Mouse (Mus musculus): ENCODE data around the gene Atp2b1. TPM values are rescaled to one million over a fixed set of nuclear protein-coding genes. Genes with fewer than 3 reads are reported as not detected.

Atp2b1 gene
- polyA plus RNA-seq, 1 experiment from 2014 or later, result 160 TPM

DNA sequence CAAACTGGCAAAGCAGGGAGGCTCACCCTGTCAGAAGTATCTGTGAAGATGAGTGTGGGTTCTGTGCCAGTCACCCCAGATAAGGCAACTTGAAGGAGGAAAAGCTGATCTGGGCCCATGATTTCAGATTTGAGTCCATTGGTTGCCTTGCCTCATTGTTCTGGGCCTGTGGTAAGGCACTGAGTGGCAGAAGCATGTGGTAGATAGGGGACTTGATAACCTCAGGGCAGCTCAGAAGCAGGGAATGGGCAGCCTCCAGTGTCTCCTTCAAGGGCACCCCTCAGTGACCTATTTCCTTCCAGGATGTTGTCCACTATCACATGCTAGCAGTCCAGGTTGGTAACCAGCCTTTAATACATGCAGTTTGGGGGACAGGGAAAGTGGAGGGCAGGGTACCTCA, 12.8 kb downstream of the Atp2b1 start:
- Histone ChIP-seq H3K4me2 (replicated peaks) (no peak overlapping the region), H3K4me1 (peaks cover 5% of the 10 kb centered on the region), H3K27ac (no peak overlapping the region), H3K27me3 (no peaks in the 10 kb centered on the region), H3K4me3 (no peak overlapping the region), H3K9ac (no peak overlapping the region), H3K36me3 (no peaks in the 10 kb centered on the region), H3K9me3 (replicated peaks) (no peaks in the 10 kb centered on the region)
- ATAC-seq (ENCODE audit: low FRiP score), result no peak

DNA sequence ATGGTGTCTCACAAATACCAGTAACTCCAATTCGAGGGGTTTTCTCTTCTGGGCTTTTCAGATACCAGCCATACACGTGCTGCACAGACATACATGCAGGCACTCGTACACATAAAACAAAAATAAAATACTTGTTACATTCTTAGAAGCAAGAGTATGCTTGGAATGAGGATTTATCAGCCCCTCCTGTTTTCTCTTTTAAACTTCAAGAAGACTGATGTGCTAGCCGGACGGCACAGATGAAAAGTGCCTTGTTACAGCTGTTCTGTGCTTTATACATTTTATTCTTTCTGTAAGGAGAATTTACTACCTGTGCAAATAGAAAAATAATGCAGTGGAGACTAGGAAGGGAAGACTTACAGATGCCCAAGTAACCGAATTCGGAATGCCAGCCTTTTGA, 15.2 kb downstream of the Atp2b1 start:
- Histone ChIP-seq H3K4me2 (replicated peaks) (no peak overlapping the region), H3K9ac (no peak overlapping the region), H3K4me1 (peaks cover 5% of the 10 kb centered on the region), H3K36me3 (no peaks in the 10 kb centered on the region), H3K9me3 (replicated peaks) (no peaks in the 10 kb centered on the region), H3K27ac (no peak overlapping the region), H3K27me3 (no peaks in the 10 kb centered on the region), H3K4me3 (no peak overlapping the region)
- WGBS, result 73% methylated on average over 7 of the region's 7 CpGs
- no peak for ATAC-seq (ENCODE audit: low FRiP score)

DNA sequence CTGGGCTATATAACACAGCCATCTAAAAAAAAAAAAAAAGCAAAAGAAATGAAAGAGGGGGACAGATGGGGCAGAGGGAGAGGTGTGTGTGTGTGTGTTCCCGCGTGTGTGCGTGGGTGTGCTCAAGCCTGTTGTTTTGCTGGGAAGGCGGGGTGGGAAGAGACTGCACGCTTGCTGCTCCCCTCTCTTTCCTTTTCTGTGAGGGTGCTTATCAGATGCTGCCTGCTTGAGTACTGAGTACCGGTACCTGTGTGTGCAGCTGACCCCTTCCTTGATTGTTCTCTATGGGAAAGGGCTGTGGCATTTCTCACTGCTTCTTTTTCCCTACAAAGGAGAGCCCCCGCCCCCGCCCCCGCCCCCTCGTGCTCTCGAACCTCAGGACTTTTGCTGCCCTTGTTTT, 15.9 kb downstream of the Atp2b1 start:
- 52% methylated on average over 11 of the region's 11 CpGs for WGBS
- no peak for ATAC-seq (ENCODE audit: low FRiP score)
- no peak overlapping the region; the same call in 1 of the 2 replicates for H3K4me2 ChIP-seq (replicated peaks)

DNA sequence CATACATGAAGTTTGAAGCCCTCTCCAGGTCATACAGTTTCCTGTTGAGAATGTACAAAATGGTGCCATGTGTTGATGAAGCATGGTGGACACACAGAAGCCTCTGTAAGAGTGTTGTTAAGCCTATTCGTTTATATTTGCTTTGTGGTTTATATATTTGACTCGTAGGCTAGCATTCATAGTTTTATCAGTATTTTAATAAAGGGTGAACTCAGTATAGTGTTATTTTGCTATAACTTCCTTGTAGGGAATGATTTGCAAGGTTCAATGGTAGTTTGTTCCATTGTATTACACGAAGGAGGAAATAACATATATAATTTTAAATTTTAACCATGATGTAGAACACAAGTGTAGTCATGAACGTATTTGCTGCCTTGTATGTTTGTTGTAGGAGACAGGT, 25.9 kb downstream of the Atp2b1 start:
- Histone ChIP-seq H3K36me3 (no peaks in the 10 kb centered on the region), H3K27ac (no peak overlapping the region), H3K4me2 (replicated peaks) (no peak overlapping the region), H3K9ac (no peak overlapping the region), H3K9me3 (replicated peaks) (no peaks in the 10 kb centered on the region), H3K4me3 (no peak overlapping the region), H3K4me1 (no peaks in the 10 kb centered on the region), H3K27me3 (no peaks in the 10 kb centered on the region)
- ATAC-seq (ENCODE audit: low FRiP score), result no peak
- WGBS, result 89% methylated on average over 4 of the region's 4 CpGs

More for the DNA sequence above, 15.9 kb downstream of the Atp2b1 start:
- no peak overlapping the region for H3K9ac ChIP-seq
- peaks cover 5% of the 10 kb centered on the region for H3K4me1 ChIP-seq
- no peaks in the 10 kb centered on the region for H3K36me3 ChIP-seq
- H3K27ac ChIP-seq, result no peak overlapping the region
- no peaks in the 10 kb centered on the region for H3K27me3 ChIP-seq
- H3K4me3 ChIP-seq, result no peak overlapping the region
- no peaks in the 10 kb centered on the region for H3K9me3 ChIP-seq (replicated peaks)

DNA sequence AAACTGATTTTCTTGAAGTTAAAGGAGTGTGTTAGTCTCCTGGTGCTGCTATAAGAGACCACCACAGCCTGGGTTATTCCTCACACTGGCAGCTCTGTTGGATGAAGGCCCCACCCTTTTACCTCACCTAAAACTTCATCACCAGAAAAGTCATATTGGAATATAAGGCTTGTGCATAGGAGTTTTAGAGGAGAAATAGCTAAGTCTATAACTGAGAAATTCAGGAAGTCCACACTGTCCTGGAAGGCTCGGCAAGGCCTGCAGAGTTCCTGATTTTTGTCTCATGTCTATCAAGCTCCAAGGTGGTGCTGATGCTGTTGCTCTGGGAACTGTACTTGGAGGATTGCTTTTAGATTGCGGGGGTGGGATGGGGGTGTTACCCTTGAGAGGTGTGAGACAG, 26.6 kb downstream of the Atp2b1 start:
- Histone ChIP-seq H3K9me3 (replicated peaks) (no peaks in the 10 kb centered on the region), H3K27me3 (no peaks in the 10 kb centered on the region), H3K9ac (no peak overlapping the region), H3K36me3 (no peaks in the 10 kb centered on the region), H3K4me3 (no peak overlapping the region), H3K27ac (no peak overlapping the region), H3K4me2 (replicated peaks) (no peak overlapping the region), H3K4me1 (no peaks in the 10 kb centered on the region)
- WGBS, result 94% methylated on average over 2 of the region's 2 CpGs
- ATAC-seq (ENCODE audit: low FRiP score), result no peak

DNA sequence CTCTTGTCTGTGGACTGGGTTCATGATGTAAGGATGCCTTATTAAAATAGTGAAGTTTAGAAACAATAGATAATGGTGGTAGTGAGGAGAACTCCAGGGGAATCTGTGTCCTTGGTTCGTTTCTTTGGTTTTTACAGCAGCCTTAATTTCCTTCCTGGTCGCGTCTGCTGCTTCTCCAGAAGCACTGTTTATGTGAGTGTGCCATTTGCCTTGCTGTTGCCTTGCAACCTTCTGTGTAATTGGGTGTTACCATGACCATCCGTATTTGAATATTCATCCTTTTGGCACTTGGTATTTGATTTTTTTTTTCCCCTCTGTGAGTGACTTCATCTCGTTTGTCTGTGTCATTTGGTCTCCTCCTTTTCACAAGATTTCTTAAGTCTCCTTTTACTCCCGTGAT, 27.8 kb downstream of the Atp2b1 start:
- no peaks in the 10 kb centered on the region for H3K9me3 ChIP-seq (replicated peaks)
- no peak overlapping the region for H3K9ac ChIP-seq
- no peak overlapping the region for H3K4me2 ChIP-seq (replicated peaks)
- WGBS, result 71% methylated on average over 6 of the region's 6 CpGs
- H3K4me1 ChIP-seq, result peaks cover 1% of the 10 kb centered on the region; the same call in 1 of the 2 replicates
- H3K36me3 ChIP-seq, result no peaks in the 10 kb centered on the region
- no peak for ATAC-seq (ENCODE audit: low FRiP score)
- no peak overlapping the region for H3K27ac ChIP-seq
- no peaks in the 10 kb centered on the region for H3K27me3 ChIP-seq
- H3K4me3 ChIP-seq, result no peak overlapping the region

DNA sequence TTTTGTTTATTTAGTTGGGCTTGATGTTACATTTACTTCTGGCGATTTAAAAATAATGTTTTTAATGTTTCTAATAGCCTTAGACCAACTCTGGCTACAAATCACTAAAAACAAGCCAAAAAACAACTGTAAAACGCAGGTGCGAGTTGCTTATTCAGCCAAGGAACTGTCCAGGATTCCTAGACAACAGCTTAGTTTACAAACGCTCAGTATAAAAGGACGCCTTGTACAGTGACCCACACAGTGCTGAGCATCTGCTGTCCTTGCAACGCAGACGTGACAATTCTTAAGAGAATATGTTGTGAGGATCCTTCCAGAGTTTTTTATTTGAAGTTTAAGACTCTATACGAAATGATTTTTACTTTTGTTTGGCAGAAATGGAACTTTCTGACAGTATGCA, 28.8 kb downstream of the Atp2b1 start:
- Histone ChIP-seq H3K9me3 (replicated peaks) (no peaks in the 10 kb centered on the region), H3K4me2 (replicated peaks) (no peak overlapping the region)
- 90% methylated on average over 8 of the region's 8 CpGs for WGBS

DNA sequence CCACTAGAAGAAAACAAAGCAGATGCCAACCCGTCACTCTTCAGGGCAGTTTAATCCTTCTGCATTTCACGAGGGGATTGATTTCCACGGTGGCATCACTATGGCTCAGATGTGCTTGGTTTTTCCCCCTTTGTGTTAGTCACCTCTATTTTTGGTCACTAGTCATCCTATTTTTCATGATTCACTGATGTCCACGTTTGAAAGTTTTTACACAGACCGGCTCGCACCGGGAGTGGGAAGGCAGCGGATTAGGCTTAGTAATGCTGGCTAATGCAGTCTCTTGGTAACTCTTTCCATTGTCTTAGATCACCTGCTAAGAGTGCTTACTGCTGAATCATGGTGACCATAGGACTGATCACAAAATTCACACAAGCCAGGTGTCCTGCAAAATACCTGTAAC, 29.7 kb downstream of the Atp2b1 start:
- ATAC-seq (ENCODE audit: low FRiP score), result no peak
- Histone ChIP-seq H3K4me2 (replicated peaks) (no peak overlapping the region), H3K4me3 (no peak overlapping the region), H3K27me3 (no peaks in the 10 kb centered on the region), H3K27ac (no peak overlapping the region), H3K36me3 (no peaks in the 10 kb centered on the region), H3K9me3 (replicated peaks) (no peaks in the 10 kb centered on the region), H3K9ac (no peak overlapping the region), H3K4me1 (peaks cover 6% of the 10 kb centered on the region)
- WGBS, result 80% methylated on average over 8 of the region's 8 CpGs

More for the DNA sequence above, 28.8 kb downstream of the Atp2b1 start:
- Histone ChIP-seq H3K27ac (no peak overlapping the region), H3K9ac (no peak overlapping the region), H3K27me3 (no peaks in the 10 kb centered on the region), H3K36me3 (no peaks in the 10 kb centered on the region), H3K4me3 (no peak overlapping the region), H3K4me1 (peaks cover 6% of the 10 kb centered on the region)
- no peak for ATAC-seq (ENCODE audit: low FRiP score)

DNA sequence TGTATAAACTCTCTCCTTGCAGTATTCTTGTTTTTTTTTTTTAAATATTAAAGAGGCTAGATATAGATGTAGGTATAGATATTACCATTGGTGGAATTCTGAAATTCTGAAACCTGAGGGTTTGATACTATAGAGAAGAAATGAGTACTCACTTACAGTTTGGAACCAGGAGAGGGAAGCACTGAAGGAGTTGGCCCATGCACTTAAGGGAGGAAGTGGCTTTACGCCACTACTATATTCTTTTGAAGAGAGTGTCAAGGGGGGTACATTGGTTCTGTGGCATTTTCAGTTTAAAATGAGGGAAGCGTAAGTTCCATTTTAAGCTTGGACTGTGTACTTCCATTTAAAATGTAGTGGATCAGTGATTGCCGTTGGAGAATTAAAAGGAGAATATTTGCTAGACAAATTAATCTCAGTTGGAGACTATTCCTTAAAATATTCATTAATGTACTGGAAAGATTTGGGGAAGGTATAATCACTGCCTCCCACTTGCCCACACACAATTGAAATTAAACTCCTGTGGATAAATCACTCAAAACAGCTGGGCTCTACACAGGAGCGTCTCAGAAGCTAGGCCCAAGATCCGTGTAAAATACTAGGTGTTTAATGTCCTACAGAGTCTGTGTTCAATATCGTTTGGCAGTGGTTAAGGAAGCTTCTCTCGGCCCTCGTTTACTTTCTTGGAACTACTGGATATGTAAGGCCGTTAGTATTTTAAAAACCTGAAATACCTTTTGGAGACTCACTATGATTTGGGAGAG, 32.0 kb downstream of the Atp2b1 start:
- peaks cover 6% of the 10 kb centered on the region for H3K4me1 ChIP-seq
- no peak overlapping the region for H3K27ac ChIP-seq
- 86% methylated on average over 9 of the region's 9 CpGs for WGBS

DNA sequence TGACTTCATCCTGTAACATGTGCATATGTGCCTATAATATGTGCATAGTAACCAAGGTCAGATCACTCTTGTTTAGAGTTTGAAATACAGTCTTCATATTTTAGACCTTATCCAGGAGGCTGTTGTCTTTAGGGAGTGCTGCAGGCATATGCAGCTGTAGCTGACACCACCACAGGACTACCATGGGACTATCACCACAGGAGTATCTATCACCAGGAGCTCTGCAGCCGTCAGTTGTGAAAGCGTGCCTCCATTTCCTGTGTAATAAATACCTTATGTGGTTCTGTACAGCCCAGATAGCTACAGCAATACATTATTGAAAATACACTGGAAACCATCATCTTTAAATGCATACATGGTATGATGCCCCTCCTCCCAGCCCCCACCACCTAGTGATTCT, 33.0 kb downstream of the Atp2b1 start:
- ATAC-seq (ENCODE audit: low FRiP score), result no peak
- Histone ChIP-seq H3K4me2 (replicated peaks) (no peak overlapping the region), H3K27me3 (no peaks in the 10 kb centered on the region)

More for the DNA sequence above, 32.0 kb downstream of the Atp2b1 start:
- no peaks in the 10 kb centered on the region for H3K27me3 ChIP-seq
- ATAC-seq (ENCODE audit: low FRiP score), result no peak
- H3K9me3 ChIP-seq (replicated peaks), result no peaks in the 10 kb centered on the region
- H3K4me2 ChIP-seq (replicated peaks), result no peak overlapping the region
- no peak overlapping the region for H3K4me3 ChIP-seq
- H3K36me3 ChIP-seq, result no peaks in the 10 kb centered on the region
- H3K9ac ChIP-seq, result no peak overlapping the region

DNA sequence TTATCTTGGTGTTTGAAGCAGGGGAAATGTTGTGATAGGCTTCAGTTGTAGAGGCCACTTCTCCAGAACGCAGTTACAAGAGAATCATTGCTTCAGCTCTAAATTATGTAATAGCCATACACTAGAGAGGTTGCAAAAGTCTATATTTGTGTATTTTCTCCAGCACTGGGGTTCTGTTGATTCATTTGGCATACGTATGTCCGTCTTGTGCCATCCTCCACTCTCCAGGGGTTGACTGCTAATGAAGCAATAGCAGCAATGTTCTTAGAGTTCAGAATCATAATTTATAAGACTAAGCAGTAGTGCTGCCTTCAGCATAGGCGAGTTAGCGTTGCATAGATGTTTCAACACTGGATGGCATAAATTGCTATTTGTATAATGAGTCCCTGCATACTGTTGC, 33.9 kb downstream of the Atp2b1 start:
- no peaks in the 10 kb centered on the region for H3K36me3 ChIP-seq
- peaks cover 6% of the 10 kb centered on the region for H3K4me1 ChIP-seq
- H3K9ac ChIP-seq, result no peak overlapping the region
- H3K9me3 ChIP-seq (replicated peaks), result no peaks in the 10 kb centered on the region
- no peak overlapping the region for H3K4me3 ChIP-seq
- no peak for ATAC-seq (ENCODE audit: low FRiP score)
- H3K4me2 ChIP-seq (replicated peaks), result no peak overlapping the region
- no peaks in the 10 kb centered on the region for H3K27me3 ChIP-seq
- H3K27ac ChIP-seq, result no peak overlapping the region
- 83% methylated on average over 5 of the region's 5 CpGs for WGBS

More for the DNA sequence above, 33.0 kb downstream of the Atp2b1 start:
- Histone ChIP-seq H3K4me3 (no peak overlapping the region), H3K9ac (no peak overlapping the region), H3K27ac (no peak overlapping the region), H3K36me3 (no peaks in the 10 kb centered on the region), H3K4me1 (peaks cover 6% of the 10 kb centered on the region), H3K9me3 (replicated peaks) (no peaks in the 10 kb centered on the region)
- 56% methylated on average over 2 of the region's 2 CpGs for WGBS

DNA sequence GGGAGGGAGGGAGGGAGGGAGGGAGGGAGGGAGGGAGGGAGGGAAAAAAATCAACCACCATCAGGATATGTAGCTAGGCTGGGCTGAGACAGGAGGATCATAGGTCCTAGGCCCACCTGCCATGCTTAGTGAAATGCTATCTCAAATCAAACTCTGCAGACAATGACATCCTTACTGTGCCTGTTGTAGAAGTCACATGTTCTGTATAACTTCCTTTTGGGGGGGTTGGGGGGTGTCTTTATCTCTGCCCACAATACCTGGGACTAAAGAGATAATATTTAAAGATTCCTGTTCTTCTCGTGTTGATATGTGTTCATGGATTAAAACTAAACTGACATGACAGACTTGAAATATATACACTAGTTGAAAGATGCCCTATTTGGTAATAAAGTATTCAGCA, 35.5 kb downstream of the Atp2b1 start:
- no peak for ATAC-seq (ENCODE audit: low FRiP score)
- Histone ChIP-seq H3K36me3 (no peaks in the 10 kb centered on the region), H3K9me3 (replicated peaks) (no peaks in the 10 kb centered on the region), H3K27me3 (no peaks in the 10 kb centered on the region), H3K4me3 (no peak overlapping the region), H3K4me2 (replicated peaks) (no peak overlapping the region), H3K9ac (no peak overlapping the region), H3K27ac (no peak overlapping the region), H3K4me1 (peaks cover 6% of the 10 kb centered on the region)
- 89% methylated on average over 1 of the region's 1 CpGs for WGBS
